Mouse (Mus musculus): ENCODE results near the gene 6430531B16Rik. TPM values are rescaled to one million over a fixed set of nuclear protein-coding genes. Genes with fewer than 3 reads are reported as not detected.

Gene 6430531B16Rik
- 0.21 and 0.29 TPM in 2 replicates for polyA plus RNA-seq (2014; fragmentation: Nextera tagmentation; extraction: Ambion mirVana)

DNA sequence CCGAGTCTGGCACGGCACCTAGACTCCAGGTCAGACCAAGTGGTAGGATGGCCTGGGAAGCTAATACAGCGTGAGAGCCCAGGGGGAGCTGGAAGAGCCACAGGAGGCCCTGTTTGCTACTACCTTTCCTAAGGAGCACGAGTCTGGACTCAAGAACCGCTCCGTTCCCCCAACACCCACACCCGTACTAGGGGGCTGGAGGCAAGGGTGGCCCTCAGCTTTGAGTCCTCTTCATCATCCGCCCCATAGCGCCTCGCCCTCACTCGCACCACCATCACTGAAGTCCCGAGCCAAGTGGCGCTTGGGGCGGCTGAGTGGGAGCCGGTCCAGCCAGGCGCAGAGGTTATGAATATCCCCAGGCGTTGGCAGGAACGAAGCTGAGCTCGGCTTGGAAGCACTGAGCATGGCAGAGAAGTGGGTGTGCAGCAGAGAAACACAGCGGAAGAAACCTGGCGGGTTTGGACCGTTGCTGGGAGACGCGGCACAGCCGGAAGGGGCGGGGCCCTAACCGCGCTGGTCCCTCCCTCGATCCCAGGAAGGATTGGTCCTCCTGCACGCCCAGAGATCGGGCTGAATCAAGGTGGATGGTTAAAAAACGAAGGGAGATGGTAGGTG, at the start of gene 6430531B16Rik:
6430531B16Rik (minus strand) TSS at position 478 of the 615 bp plus-strand sequence.
- Histone ChIP-seq H3K27ac (ENCODE audit: low read depth, low read length) (no peak within 1 kb of the TSS), H3K9ac (ENCODE audit: low read depth, low read length) (peak within 1 kb of the TSS; percentile 69)

DNA sequence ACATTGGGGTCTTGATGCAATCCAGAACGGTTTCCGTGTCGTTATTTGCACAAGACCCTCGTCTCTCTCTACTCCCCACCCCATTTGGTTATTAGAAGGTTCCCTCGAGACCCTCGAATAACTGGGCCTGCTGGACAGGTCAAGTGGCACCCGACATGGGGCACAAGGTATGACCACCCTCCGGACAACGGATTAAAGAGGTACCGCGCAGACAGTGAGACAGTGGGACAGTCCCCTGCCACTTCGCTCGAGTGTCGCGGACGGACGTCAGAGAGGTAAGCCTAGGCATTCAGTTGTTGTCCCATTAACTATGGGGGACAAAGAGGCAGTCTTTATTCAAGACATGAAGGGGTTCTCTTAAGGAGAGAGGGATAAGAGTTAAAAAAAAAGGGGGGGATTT, 32.8 kb upstream of the 6430531B16Rik start:
- Histone ChIP-seq H3K9me3 (replicated peaks; ENCODE audit: control insufficient read depth, low read length) (no peaks in the 10 kb centered on the region), H3K27me3 (ENCODE audit: control insufficient read depth, insufficient read depth, low read length) (no peaks in the 10 kb centered on the region), H3K36me3 (ENCODE audit: control insufficient read depth, insufficient read depth, low read length) (peaks cover 15% of the 10 kb centered on the region; the same call in 1 of the 2 replicates), H3K4me3 (ENCODE audit: low read depth, low read length) (no peak overlapping the region), H3K4me1 (ENCODE audit: control insufficient read depth, insufficient read depth, low read length) (no peaks in the 10 kb centered on the region), H3K9ac (ENCODE audit: low read depth, low read length) (no peak overlapping the region), H3K4me2 (no peak overlapping the region), H3K27ac (ENCODE audit: low read depth, low read length) (no peak overlapping the region)
- ATAC-seq (replicated peaks; ENCODE audit: insufficient number of reproducible peaks, low FRiP score, low TSS enrichment): no peak
- WGBS (ENCODE audit: insufficient replicate concordance): 94% methylated on average over 17 of the region's 17 CpGs

More for the DNA sequence above, at the start of gene 6430531B16Rik:
- peak within 1 kb of the TSS; percentile 95 for H3K4me2 ChIP-seq
- WGBS (ENCODE audit: insufficient replicate concordance): 3% methylated on average over 32 of the region's 32 CpGs
- peak; percentile 66 for ATAC-seq (replicated peaks; ENCODE audit: insufficient number of reproducible peaks, low FRiP score, low TSS enrichment)
- H3K36me3 ChIP-seq (ENCODE audit: control insufficient read depth, insufficient read depth, low read length): no peaks in the 10 kb centered on the region
- no peaks in the 10 kb centered on the region for H3K9me3 ChIP-seq (replicated peaks; ENCODE audit: control insufficient read depth, low read length)
- H3K27me3 ChIP-seq (ENCODE audit: control insufficient read depth, insufficient read depth, low read length): peaks cover 42% of the 10 kb centered on the region
- H3K4me1 ChIP-seq (ENCODE audit: control insufficient read depth, insufficient read depth, low read length): peaks cover 6% of the 10 kb centered on the region
- peak within 1 kb of the TSS; percentile 57 for H3K4me3 ChIP-seq (ENCODE audit: low read depth, low read length)

DNA sequence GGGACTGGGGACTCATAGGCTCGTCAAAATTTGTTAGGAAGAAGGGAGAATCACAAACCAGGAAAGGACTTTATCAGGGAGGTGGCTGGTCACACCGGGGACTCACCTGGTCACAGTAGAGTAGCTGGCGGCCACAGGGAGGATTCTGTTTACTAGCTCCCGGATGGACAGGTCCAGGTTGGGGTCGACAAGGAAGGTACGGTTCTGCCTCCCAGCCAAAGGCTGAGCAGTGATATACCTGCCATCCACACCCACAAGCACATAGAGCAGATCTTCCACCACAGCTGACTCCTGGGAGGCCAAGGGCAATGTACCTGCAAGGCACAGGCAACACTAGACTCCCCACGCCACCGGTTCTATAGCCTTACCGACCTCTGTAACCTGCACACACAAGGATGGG, 29.2 kb upstream of the 6430531B16Rik start:
- H3K4me3 ChIP-seq (ENCODE audit: low read depth, low read length): no peak overlapping the region
- 91% methylated on average over 9 of the region's 9 CpGs for WGBS (ENCODE audit: insufficient replicate concordance)
- H3K9ac ChIP-seq (ENCODE audit: low read depth, low read length): no peak overlapping the region
- no peaks in the 10 kb centered on the region for H3K4me1 ChIP-seq (ENCODE audit: control insufficient read depth, insufficient read depth, low read length)
- H3K27ac ChIP-seq (ENCODE audit: low read depth, low read length): no peak overlapping the region
- H3K36me3 ChIP-seq (ENCODE audit: control insufficient read depth, insufficient read depth, low read length): peaks cover 25% of the 10 kb centered on the region
- no peaks in the 10 kb centered on the region for H3K27me3 ChIP-seq (ENCODE audit: control insufficient read depth, insufficient read depth, low read length)
- no peak overlapping the region for H3K4me2 ChIP-seq
- no peaks in the 10 kb centered on the region for H3K9me3 ChIP-seq (replicated peaks; ENCODE audit: control insufficient read depth, low read length)
- no peak for ATAC-seq (replicated peaks; ENCODE audit: insufficient number of reproducible peaks, low FRiP score, low TSS enrichment)

DNA sequence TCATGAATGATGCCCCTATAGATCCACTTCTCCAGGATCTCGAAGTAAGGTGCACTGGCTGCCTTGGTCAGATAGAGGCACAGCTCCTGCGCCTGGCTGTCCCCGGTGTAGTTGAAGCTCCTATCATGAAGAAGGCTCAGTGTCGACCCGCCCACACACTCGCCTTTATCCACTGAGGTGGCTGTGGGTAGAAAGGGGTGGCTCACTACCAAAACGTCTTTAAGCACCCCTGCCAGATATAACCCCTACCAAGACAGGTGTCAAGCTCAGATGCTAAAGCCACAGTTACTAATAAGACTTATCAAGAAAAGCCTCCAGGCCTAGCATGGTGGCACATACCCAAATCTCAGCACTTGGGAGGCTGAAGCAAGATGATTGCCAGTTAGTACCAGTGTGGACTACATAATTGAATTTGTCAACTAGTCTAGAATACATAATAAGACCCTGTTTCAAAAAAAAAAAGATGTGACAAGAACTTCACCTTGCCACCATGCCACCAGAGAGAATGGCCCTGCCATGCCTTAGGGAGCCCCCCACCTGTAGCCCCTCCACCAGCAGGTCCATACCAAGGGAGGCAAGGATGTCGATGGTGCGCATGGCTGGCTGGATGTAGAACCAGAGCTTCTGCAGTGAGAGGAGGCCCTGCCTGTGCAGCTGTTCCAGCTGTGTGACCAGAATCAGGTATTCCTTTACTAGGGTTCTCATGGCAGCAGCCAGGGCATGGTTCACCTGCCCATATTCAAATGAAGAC, 28.5 kb upstream of the 6430531B16Rik start:
- WGBS (ENCODE audit: insufficient replicate concordance): 87% methylated on average over 9 of the region's 9 CpGs
- no peaks in the 10 kb centered on the region for H3K27me3 ChIP-seq (ENCODE audit: control insufficient read depth, insufficient read depth, low read length)
- H3K9ac ChIP-seq (ENCODE audit: low read depth, low read length): no peak overlapping the region
- no peak overlapping the region for H3K27ac ChIP-seq (ENCODE audit: low read depth, low read length)
- H3K36me3 ChIP-seq (ENCODE audit: control insufficient read depth, insufficient read depth, low read length): peaks cover 25% of the 10 kb centered on the region
- no peak for ATAC-seq (replicated peaks; ENCODE audit: insufficient number of reproducible peaks, low FRiP score, low TSS enrichment)
- no peak overlapping the region for H3K4me3 ChIP-seq (ENCODE audit: low read depth, low read length)
- H3K4me1 ChIP-seq (ENCODE audit: control insufficient read depth, insufficient read depth, low read length): no peaks in the 10 kb centered on the region
- no peak overlapping the region for H3K4me2 ChIP-seq
- H3K9me3 ChIP-seq (replicated peaks; ENCODE audit: control insufficient read depth, low read length): no peaks in the 10 kb centered on the region

DNA sequence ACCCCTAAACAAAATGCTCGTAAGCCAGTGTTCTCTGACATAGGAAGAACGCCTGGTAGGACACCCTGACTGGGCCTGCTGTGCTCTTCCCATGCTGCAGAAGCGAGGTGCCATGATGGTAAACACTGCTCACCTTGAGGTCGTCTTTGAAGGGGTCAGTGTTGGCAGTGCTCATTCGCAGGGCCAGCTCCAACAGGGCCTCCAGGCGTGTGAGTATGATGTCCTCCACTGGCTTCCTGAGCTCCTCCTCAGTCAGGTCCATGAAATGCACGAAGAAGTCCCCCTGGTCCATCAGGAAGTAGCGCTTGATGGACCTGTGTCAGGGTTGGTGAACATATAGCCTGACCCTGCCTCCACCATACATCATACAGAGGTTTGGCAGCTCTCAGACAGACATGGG, 26.1 kb upstream of the 6430531B16Rik start:
- H3K27ac ChIP-seq (ENCODE audit: low read depth, low read length): no peak overlapping the region
- H3K9ac ChIP-seq (ENCODE audit: low read depth, low read length): no peak overlapping the region
- H3K4me2 ChIP-seq: no peak overlapping the region
- no peaks in the 10 kb centered on the region for H3K4me1 ChIP-seq (ENCODE audit: control insufficient read depth, insufficient read depth, low read length)
- peaks cover 31% of the 10 kb centered on the region for H3K36me3 ChIP-seq (ENCODE audit: control insufficient read depth, insufficient read depth, low read length)
- WGBS (ENCODE audit: insufficient replicate concordance): 84% methylated on average over 8 of the region's 8 CpGs
- ATAC-seq (replicated peaks; ENCODE audit: insufficient number of reproducible peaks, low FRiP score, low TSS enrichment): no peak
- no peaks in the 10 kb centered on the region for H3K9me3 ChIP-seq (replicated peaks; ENCODE audit: control insufficient read depth, low read length)
- H3K4me3 ChIP-seq (ENCODE audit: low read depth, low read length): no peak overlapping the region
- no peaks in the 10 kb centered on the region for H3K27me3 ChIP-seq (ENCODE audit: control insufficient read depth, insufficient read depth, low read length)

DNA sequence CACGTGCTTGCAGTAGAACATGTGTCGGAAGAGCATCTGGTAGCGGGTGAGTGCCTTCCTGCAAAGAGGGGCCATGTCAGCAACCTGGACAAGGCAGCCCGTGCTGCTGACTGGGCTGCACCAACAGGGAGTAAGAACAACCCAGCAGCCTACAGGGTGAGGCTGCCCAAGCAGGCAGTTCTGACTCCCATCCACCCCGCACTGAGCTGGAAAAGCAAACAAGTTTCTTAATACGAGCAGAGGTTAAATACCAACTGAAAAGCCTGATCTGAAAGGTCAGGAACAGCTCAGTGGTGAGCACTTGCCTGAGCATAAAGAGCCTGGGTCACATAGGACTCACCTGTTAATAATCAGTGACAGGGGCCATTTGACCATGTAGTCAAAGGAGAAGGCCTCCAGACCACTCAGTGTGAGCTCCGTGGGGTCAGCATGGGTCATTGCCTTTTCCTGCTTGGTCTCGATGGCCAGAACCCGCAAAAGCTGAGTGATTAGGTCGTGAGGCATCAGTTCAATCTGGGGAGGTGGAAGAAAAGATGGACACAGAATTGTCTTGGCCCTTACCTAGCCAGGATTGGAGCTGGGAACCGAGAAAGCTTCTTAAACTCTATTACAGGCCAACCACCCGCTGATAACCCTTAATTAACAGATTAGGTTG, 22.7 kb upstream of the 6430531B16Rik start:
- Histone ChIP-seq H3K4me2 (no peak overlapping the region), H3K36me3 (ENCODE audit: control insufficient read depth, insufficient read depth, low read length) (peaks cover 35% of the 10 kb centered on the region)
- 83% methylated on average over 12 of the region's 12 CpGs for WGBS (ENCODE audit: insufficient replicate concordance)

DNA sequence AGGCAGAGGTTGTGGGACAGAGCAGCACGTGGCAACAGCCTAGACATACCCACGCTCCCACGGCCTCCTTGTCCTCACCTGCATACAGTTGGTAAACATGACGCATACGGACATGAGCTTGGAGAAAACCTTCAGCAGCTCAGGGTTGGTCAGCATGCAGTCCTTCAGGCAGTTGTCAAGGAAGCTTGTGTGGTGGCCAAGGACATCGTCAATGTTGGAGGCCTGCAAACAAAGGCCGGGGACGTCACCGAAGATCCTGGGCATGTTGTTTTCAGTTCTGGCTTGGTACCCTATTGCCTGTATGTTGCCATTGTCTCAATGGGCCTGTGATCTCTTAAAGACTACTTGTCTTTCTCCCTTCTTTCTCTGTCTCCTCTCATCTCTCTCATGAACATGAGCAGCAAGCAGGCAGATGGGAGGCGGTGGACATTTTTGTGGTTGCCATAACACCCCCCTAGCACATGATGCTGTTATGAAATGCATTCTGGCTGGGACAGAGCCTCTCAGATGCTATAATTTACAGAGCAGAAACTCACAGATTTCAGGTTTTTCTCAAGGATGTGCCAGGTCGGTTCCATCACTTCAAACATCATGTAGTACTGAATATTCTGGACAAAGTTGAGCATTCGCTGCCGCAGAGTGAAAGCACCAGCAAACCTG, 20.3 kb upstream of the 6430531B16Rik start:
- 92% methylated on average over 13 of the region's 13 CpGs for WGBS (ENCODE audit: insufficient replicate concordance)
- peaks cover 33% of the 10 kb centered on the region for H3K36me3 ChIP-seq (ENCODE audit: control insufficient read depth, insufficient read depth, low read length)
- H3K4me3 ChIP-seq (ENCODE audit: low read depth, low read length): no peak overlapping the region
- H3K4me1 ChIP-seq (ENCODE audit: control insufficient read depth, insufficient read depth, low read length): no peaks in the 10 kb centered on the region
- H3K9ac ChIP-seq (ENCODE audit: low read depth, low read length): no peak overlapping the region
- H3K9me3 ChIP-seq (replicated peaks; ENCODE audit: control insufficient read depth, low read length): no peaks in the 10 kb centered on the region
- peaks cover 3% of the 10 kb centered on the region; the same call in 1 of the 2 replicates for H3K27me3 ChIP-seq (ENCODE audit: control insufficient read depth, insufficient read depth, low read length)
- ATAC-seq (replicated peaks; ENCODE audit: insufficient number of reproducible peaks, low FRiP score, low TSS enrichment): no peak
- no peak overlapping the region for H3K4me2 ChIP-seq
- H3K27ac ChIP-seq (ENCODE audit: low read depth, low read length): no peak overlapping the region

More for the DNA sequence above, 22.7 kb upstream of the 6430531B16Rik start:
- Histone ChIP-seq H3K4me3 (ENCODE audit: low read depth, low read length) (no peak overlapping the region), H3K4me1 (ENCODE audit: control insufficient read depth, insufficient read depth, low read length) (no peaks in the 10 kb centered on the region), H3K27me3 (ENCODE audit: control insufficient read depth, insufficient read depth, low read length) (no peaks in the 10 kb centered on the region), H3K9ac (ENCODE audit: low read depth, low read length) (no peak overlapping the region), H3K9me3 (replicated peaks; ENCODE audit: control insufficient read depth, low read length) (no peaks in the 10 kb centered on the region), H3K27ac (ENCODE audit: low read depth, low read length) (no peak overlapping the region)
- no peak for ATAC-seq (replicated peaks; ENCODE audit: insufficient number of reproducible peaks, low FRiP score, low TSS enrichment)

DNA sequence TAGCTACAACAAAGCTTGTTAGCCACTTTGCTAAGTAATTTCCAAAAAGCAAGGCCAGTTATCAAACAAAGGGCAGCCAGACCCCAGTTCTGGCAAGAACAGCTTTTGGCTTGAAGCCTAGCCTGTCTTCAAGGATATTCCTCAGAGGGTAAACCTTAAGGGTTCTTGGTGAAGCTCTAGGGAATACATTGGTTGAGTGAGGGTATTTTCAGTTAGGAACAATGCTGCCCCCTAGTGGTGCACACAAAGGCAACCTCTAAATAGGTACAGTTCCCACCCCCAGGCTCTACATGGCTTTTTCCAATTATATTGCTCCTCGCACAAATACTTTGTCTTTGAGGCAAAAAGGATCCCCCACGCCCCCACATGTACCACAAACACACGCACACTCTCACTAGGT, 16.1 kb upstream of the 6430531B16Rik start:
- peaks cover 19% of the 10 kb centered on the region for H3K36me3 ChIP-seq (ENCODE audit: control insufficient read depth, insufficient read depth, low read length)
- ATAC-seq (replicated peaks; ENCODE audit: insufficient number of reproducible peaks, low FRiP score, low TSS enrichment): no peak

More for the DNA sequence above, 16.1 kb upstream of the 6430531B16Rik start:
- Histone ChIP-seq H3K9ac (ENCODE audit: low read depth, low read length) (no peak overlapping the region), H3K4me1 (ENCODE audit: control insufficient read depth, insufficient read depth, low read length) (no peaks in the 10 kb centered on the region), H3K9me3 (replicated peaks; ENCODE audit: control insufficient read depth, low read length) (no peaks in the 10 kb centered on the region), H3K27ac (ENCODE audit: low read depth, low read length) (no peak overlapping the region), H3K27me3 (ENCODE audit: control insufficient read depth, insufficient read depth, low read length) (peaks cover 18% of the 10 kb centered on the region), H3K4me3 (ENCODE audit: low read depth, low read length) (no peak overlapping the region), H3K4me2 (no peak overlapping the region)
- WGBS (ENCODE audit: insufficient replicate concordance): 30% methylated on average over 3 of the region's 3 CpGs

All from heart, embryonic 11.5 days (tissue).